Mouse (Mus musculus): ENCODE results near the gene Pstk.

- TF ChIP-seq CTCF (IDR thresholded peaks at IDR 0.05; ENCODE audit: control insufficient read depth, insufficient read depth, insufficient replicate concordance, low read depth, low read length) (no peak), POLR2A (IDR thresholded peaks at IDR 0.05; ENCODE audit: control insufficient read depth, low read depth, low read length) (no peak)
Observed at GRCm38 (mm10) chr7:131327054-131327453, 43.9 kb upstream of the Pstk start.
